Mouse (Mus musculus): Measurements from ENCODE around the gene Figla. TPM values are rescaled to one million over a fixed set of nuclear protein-coding genes. Genes with fewer than 3 reads are reported as not detected.

Figla gene
- polyA plus RNA-seq, 1 experiment from 2014 or later, result not detected

Other genes with a start within 250 kb of the Figla start
- gene Nat8f6, start 195.2 kb upstream of the Figla start, polyA plus RNA-seq (2015; fragmentation: Nextera tagmentation; extraction: Ambion mirVana), result not detected in 2 replicates
- not detected in 2 replicates for gene Nat8f5, start 195.2 kb upstream of the Figla start, polyA plus RNA-seq (2015; fragmentation: Nextera tagmentation; extraction: Ambion mirVana)
- not detected in 2 replicates for gene Nat8, start 184.1 kb upstream of the Figla start, polyA plus RNA-seq (2015; fragmentation: Nextera tagmentation; extraction: Ambion mirVana)
- 0.07 TPM in 1 of 2 replicates, not detected in the other for gene Nat8f2, start 147.0 kb upstream of the Figla start, polyA plus RNA-seq (2015; fragmentation: Nextera tagmentation; extraction: Ambion mirVana)
- gene Nat8f4, start 111.3 kb upstream of the Figla start, polyA plus RNA-seq (2015; fragmentation: Nextera tagmentation; extraction: Ambion mirVana), result 2.4 and 3.2 TPM in 2 replicates
- gene Tprkb, start 104.3 kb upstream of the Figla start, polyA plus RNA-seq (2015; fragmentation: Nextera tagmentation; extraction: Ambion mirVana), result 31.5 and 34.1 TPM in 2 replicates
- gene Nat8f1, start 100.5 kb upstream of the Figla start, polyA plus RNA-seq (2015; fragmentation: Nextera tagmentation; extraction: Ambion mirVana), result 7.2 and 7.3 TPM in 2 replicates
- gene Dusp11, start 54.5 kb upstream of the Figla start, polyA plus RNA-seq (2015; fragmentation: Nextera tagmentation; extraction: Ambion mirVana), result 44.9 and 50.4 TPM in 2 replicates
- 6.6 and 7.0 TPM in 2 replicates for gene Add2, start 12.5 kb downstream of the Figla start, polyA plus RNA-seq (2015; fragmentation: Nextera tagmentation; extraction: Ambion mirVana)
- 6.5 and 8.9 TPM in 2 replicates for gene Tgfa, start 179.1 kb downstream of the Figla start, polyA plus RNA-seq (2015; fragmentation: Nextera tagmentation; extraction: Ambion mirVana)